Mouse (Mus musculus): ENCODE measurements at regions not wholly inside any gene's neighbourhood (a gene's known extent, or its start where the extent isn't known, plus 50 kb on each side); places are given as distances from the start of the nearest gene placed in this dataset.

DNA sequence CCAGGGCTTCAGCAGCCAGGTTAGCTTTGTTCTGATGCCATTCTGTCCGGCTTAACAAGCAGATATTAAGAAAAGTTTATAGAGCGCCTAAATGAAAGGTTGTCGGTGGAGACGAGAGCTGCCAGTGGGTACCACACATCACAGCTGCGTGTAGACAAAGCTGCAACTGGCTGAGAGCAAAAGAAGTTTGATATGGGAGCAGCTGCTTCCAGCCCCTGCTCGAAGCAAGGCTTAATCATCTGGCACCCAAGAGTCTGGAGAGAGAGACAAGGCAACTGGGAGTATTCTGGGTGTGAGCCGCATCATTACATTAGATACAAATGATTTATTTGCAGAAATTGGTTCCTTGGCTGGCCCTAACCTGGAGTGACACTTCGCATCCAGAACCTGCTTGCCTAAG is 2488.7 kb upstream of the Gm7489 start:
- no peak for DNase-seq

- DNase-seq, result no peak
These were observed 2481.1 kb upstream of the Gm7489 start for GRCm38 (mm10) chr15:51403581-51403980.

GRCm38 (mm10) chr15:51409791-51410308 is 2474.9 kb upstream of the Gm7489 start:
- DNase-seq, result no peak

GRCm38 (mm10) chr15:51411966-51412365 is 2472.7 kb upstream of the Gm7489 start:
- DNase-seq, result no peak

DNA sequence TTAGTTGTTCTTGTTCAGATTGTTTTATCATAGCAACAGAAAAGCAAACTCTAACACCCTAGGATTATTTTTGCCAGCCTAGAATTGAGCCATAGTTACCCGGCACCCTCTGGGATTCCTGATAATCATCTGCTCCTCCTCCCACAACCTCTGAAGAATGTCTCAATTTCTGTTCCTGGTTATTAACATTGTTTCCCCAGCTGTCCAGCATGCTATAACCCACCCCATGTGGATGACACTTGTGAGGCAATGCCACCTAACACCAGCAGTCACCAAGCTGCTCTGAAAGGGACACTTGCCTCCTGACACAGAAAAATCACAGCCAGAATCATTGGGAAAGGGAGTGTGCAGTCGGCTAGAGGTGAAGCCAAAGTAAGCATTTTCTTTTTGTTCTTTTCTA is 2442.1 kb upstream of the Gm7489 start:
- no peak for DNase-seq

GRCm38 (mm10) chr15:51469895-51470294 is 2414.8 kb upstream of the Gm7489 start:
- DNase-seq, result no peak

GRCm38 (mm10) chr15:51471143-51471542 is 2413.6 kb upstream of the Gm7489 start:
- DNase-seq, result no peak

- no peak for DNase-seq
These were observed 2412.7 kb upstream of the Gm7489 start for GRCm38 (mm10) chr15:51472049-51472448.

DNA sequence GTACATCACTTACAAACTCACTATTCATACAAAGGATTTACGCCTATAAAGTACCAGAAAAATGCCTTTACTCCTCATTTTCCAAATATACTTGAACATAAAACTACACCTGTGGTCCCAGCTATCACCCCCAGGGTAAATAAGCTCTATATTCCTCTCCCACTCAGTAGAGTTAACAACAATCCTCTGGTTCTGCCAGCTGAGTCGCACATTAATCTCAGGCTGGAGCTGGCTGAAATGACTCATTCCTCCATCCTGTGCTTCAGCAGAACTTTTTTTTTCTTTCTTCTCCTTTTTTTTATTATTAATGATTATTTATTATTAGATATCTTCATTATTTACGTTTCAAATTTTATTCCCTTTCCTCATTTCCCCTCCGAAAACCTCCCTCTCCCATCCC is 2402.8 kb upstream of the Gm7489 start:
- no peak for DNase-seq

DNA sequence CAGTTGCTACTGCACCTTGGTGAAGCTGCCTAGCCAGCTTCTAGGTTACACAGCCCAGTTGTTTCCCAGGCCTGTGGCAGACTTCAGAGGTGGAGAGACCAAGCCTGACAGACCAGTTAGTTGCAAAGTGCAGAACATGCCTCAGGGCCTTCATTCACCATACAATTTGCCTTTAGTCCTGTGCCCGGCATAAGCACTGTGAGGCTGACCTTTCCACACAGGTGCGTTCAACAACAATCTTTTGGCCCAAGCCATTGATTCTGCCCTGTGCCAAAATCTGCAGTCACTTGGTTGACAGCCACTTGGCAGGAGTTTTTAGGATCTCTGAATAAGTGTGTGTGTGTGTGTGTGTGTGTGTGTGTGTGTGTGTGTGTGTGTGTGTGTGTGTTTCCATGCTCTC is 2400.5 kb upstream of the Gm7489 start:
- DNase-seq, result no peak

GRCm38 (mm10) chr15:51485554-51485953 is 2399.2 kb upstream of the Gm7489 start:
- DNase-seq, result no peak

GRCm38 (mm10) chr15:51502058-51502741 is 2382.5 kb upstream of the Gm7489 start:
- DNase-seq, result no peak

GRCm38 (mm10) chr15:51502742-51503270 is 2381.9 kb upstream of the Gm7489 start:
- DNase-seq, result no peak

DNA sequence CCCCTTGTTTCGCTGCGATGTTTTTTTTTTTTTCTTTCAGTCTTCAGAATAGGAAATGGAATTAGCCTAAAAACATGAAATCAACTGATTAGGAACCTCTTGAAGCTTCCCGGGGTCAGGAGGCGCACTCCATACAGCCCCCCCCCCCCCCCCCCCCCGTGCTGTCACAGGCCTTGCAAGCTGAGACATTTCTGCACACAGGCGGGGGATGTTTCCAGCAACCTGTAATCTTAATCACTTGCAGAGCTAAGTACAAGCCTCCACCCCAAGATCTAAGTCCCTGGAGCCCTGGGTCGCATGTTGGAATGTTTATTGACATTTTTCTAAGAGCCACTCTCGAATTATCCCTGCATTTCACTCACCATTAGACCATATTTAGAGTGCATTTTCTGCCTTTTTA is 2381.4 kb upstream of the Gm7489 start:
- DNase-seq, result no peak

DNA sequence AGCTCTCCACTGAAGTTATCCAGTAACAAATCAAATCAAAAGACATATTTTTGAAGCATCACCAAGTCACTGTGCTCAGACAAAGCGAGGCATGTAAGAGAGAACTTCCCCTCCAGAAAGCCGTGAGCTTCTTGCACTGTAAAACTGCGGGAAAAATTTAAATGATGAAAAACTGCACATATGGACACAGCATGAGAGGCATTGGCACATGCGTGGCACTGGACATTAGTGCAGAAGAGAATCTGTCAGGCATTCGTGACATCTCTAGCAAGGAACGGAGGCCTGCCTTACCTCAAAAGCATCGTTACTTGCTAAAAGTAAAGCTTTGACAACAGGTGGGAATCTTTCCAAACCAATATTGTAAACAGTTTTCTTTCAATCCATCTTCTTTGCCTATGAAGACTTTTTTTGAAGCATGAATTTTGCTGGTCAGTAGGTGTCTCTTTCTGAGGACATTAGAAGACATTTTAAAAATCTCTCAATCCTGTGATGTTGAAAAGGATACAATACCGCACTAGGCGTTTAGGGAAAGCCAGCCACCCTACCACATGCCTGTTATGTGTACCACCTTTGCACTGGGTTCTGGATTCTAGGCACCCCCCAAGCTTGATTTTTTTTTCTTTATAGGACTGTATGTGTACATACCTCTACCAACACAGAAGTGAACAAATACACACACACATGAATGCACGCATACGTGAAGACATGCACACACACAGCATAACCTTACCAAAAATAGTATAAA is 2380.5 kb upstream of the Gm7489 start:
- DNase-seq, result no peak

- DNase-seq, result no peak
These were observed 2379.9 kb upstream of the Gm7489 start for GRCm38 (mm10) chr15:51504789-51505188.

DNA sequence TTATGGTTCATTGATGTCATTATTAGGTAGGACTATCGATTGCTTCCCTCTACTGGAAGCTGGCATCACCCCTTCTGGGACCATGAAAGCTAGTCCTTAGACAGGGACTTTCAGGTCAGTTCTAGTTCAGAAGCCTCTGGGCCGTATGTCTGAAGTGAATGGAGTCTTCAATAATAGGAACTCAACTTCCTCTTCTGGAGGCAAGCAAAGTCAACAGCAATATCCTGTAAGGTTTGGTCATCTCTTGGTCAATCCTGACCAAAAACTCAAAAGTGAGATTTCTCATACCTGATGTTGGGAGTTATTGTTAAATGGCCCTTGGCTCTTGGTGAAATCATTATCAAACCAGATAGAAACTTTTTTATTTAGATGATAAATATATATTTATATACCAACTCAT is 2377.6 kb upstream of the Gm7489 start:
- DNase-seq, result no peak

- no peak for DNase-seq
These were observed 2373.4 kb upstream of the Gm7489 start for GRCm38 (mm10) chr15:51511319-51511718.

- no peak for DNase-seq
These were observed 2348.4 kb upstream of the Gm7489 start for GRCm38 (mm10) chr15:51536317-51536716.

GRCm38 (mm10) chr15:51551216-51551775 is 2333.4 kb upstream of the Gm7489 start:
- DNase-seq, result no peak

GRCm38 (mm10) chr15:51558215-51558614 is 2326.5 kb upstream of the Gm7489 start:
- DNase-seq, result no peak

GRCm38 (mm10) chr15:51565543-51565942 is 2319.2 kb upstream of the Gm7489 start:
- no peak for DNase-seq

DNA sequence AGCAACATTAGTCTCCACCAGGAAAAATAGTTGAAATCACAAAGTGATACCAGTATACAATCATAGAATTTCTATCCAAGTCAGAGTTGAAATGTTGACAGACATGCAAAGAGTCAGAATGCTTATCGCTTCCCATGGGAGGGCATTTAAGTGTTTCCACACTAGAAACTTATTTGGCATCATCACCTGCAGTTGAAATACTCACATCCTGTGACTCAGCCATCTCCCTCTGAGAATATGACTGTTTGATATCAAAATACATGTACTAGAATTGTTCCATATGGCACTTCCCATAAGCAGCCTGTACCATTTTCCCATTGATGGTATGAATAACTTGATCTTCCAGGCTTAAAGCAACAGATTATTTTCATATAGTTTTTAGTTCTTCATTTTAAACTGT is 2314.1 kb upstream of the Gm7489 start:
- no peak for DNase-seq
